Mouse (Mus musculus) left cerebral cortex, adult 9 months (tissue): ENCODE data around the gene Car4.
A peak's percentile ranks its signal among the peaks of the same experiment; 100 is the strongest.

Experiments used
- DNase-seq, 2 experiments: peaks; one replicate each; pipeline ENCODE4 v3.0.0; 2022; ENCODE audit warnings: low spot score in 2 of 2

Car4 gene

DNA sequence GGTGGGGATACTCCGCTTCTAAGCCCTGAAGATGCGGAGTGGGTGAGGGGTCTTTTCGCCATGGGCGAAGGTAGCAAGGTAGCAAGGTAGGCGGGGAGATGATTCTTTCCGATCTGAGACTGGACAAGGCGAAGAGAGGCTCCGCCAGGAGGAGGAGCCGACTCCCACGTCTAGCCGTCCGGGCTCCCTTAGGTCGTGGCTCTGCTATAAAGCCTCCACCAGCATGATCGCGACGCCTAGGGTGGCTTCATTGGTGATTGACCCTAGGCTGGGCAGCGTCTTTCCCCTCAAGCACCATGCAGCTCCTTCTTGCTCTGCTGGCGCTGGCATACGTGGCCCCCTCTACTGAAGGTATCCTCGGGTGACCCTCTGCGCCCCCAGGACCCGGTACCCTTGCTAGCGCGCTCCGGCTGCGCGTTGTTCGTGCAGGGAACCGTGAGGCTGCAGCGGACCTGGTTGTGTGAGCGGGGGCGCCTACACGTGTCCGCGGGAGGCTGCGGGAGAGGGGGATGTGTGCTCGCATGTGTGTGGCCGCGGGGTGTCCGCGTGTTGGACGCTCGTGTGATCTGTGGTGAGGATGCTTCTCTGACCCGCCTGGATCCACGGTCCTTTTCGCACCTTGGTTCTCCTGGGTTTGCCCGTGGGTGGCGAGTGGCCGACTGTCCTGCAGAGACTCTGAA is at the start of gene Car4:
TSS of gene Car4 (plus strand) at position 196 of the 680 bp plus-strand sequence.
- DNase-seq: peak in 1 of 2 experiments; percentile 44

DNA sequence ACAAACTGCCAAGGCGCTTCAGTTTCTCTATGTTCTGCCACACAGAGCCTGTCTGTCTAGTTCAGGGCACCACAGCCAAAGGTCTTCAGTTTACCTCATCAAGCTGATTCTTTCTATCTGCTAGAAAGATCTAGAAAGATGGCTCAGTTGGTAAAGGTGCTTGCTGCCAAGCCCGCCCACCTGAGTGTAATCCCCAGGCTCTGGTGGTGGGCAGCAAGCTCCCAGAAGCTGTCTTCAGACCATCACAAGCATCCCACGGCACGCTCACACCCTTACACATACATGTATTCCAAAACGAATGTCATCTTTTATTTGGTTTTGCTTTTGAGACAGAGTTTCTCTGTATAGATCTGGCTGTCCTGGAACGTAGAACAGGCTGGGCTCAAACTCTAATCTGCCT is 49.1 kb upstream of the Car4 start:
- DNase-seq: no peak

DNA sequence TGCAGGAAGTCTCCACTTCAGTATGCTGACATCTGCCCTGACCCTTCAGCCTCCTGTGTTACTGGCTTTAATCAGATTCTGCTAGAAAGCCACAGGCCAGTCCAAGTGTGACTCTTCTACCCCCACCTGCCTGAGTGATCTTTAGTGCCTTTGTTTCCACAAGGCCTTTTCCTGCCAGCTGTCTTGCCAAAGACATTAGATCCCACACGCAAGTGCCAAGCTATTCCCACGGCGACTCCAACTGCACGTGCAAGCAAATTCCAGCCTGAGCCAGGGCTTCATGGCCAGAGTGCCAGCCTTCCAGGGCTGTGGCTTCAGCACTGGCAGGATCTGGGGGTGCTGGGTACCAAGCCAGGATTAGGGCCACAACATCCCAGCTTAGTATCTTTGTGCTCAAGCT is 47.2 kb upstream of the Car4 start:
- DNase-seq: no peak

DNA sequence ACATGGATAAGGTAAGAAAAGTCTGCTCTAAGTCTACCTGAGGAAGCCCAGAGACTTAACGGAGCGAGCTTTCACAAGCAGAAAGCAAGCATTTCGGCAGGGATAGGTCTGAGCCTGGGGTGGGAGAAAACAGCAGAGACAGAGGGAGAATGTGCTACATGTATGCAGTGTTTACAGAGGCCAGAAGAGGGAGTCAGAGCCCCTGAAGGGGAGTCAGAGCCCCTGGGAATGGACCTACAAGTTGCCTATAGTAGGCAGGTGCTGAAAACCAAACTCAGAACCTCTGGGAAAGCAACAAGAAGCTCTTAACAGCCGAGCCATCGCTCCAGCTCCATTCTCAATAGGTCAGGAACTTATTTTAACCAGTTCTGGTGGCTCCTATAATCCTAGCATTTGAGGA is 42.9 kb upstream of the Car4 start:
- DNase-seq: no peak

DNA sequence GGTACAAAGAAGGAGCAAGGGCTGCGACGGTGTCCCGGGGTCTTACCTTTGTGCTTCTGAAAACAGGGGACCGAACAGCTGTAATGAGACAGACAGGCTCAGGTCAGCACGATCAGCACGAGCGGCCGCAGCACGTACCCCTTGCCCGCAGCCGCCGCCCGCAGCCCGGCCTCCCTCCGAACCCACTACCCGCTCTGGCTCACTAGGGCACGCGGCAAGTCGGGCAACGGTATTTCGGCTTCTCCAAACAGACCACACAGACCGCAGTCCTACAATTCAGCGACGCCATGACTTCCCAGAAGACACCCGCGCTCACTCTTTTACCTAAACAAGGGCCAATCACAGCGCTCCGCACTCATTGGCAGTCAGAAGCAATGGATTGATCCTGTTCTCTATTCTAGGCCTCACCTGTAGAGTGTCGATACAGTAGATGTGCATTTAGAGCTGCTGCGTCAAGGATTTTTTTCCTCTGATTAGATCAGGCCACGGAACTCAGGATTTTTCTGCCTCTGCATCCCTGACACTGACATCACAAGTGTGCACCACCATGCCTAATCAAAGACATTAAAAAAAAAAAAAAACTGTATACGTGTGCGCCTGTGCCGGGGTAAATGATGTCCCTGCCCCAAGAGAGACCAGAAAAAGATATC is 41.4 kb upstream of the Car4 start, which contains the start of gene Znhit3:
TSS of gene Znhit3 (minus strand) at position 314 of the 650 bp plus-strand sequence.
- peak; percentile 75 to 92 for DNase-seq

DNA sequence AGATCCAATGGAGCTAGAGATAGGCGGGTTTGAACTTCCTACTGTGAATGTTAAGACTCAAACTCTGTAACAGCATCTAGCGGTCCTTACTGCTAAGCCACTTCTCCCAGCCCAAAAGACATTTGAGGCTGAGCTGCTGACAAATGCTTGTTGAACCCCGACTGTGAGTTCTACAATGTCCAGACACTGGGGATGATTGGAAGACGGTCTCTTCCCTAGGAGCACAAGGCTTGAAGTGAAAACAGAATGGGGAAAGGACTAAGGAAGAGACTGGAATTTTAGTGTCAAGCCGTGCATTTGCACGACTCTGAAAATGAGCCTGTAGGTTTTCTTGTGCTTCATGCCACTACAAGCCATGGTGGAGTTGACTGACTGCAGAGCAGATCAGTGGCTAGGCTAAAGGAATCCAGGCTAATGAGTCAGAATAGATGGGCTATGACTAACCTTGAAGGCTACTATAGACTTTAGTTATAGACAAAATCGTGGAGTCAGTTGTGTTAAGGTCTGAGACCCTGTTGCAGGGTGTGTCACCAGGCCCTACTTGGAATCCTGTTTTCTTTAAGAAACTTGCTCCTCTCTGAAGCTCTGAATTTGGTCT is 40.8 kb upstream of the Car4 start:
- no peak for DNase-seq

DNA sequence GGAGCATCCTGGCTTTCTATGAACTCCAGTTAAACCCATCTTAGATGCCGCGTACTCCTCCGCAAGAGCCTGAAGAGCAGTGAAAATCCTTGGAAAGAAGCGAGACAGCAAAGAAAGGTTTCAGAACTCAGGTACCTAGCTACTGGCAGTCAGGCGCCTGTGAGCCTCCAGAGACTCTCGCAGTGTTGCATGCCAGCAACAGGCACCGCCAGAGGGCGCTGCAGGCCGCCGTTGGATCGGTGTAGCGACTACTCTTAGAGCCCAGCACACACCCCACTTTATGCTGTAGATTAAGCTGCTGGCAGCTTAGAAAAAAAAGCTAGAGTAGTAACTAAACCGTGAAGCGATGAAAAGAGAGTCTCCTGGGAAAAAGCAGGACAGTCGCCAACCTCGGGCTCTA is 39.2 kb upstream of the Car4 start:
- peak in 1 of 2 experiments; percentile 88 for DNase-seq

DNA sequence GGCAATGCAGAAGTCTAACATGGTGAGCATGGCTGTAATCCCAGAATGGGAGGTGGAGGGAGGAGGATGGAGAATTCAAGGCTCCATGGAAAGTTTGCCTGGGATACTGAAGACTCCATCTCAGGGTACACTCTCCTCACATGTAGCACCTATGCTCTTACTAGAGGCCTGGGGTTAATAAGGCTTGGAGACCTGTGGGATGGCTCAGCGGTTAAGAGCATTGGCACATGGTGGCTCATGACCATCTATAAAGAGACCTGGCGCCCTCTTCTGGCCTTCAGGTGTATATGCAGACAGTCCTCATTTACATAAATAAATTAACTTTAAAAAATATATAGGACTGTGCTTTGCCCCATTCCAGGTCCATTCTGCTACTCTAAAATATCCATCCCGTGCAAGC is 38.3 kb upstream of the Car4 start:
- DNase-seq: no peak

DNA sequence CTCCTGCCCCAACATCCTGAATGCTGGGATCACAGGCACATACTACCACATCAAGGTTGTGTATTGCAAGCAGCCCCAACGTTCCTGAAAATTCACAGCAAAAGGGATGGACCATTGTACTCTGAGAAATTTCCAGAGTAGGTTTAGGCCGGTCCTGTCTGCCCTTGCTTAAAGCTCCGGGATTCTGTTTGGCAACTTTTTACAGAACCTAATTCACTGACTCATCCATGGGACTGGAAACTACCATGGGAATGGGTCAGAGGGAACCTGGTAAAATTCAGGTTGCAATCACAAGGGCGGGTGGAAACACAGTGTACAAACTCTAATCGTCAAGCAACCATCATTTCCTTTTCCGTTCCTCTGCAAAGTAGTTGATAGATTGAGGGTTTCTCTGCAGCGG is 37.6 kb upstream of the Car4 start:
- DNase-seq: no peak

DNA sequence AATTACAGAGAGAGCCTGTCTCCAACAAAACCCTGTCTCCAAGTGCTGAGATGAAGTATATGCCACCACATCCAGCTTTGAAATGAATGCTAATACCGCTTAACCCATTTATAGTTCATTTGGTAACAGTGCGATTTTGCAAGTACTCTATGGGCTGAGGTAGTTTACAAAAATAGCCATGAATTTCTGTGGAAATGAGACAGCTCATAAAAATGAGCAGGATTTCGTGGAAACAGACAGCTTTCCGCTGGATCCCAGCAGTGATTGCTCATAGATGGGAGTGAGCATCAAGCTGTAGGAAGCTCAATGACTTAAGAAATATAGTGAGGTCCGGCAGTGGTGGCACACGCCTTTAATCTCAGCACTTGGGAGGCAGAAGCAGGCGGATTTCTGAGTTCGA is 36.6 kb upstream of the Car4 start:
- DNase-seq: no peak

DNA sequence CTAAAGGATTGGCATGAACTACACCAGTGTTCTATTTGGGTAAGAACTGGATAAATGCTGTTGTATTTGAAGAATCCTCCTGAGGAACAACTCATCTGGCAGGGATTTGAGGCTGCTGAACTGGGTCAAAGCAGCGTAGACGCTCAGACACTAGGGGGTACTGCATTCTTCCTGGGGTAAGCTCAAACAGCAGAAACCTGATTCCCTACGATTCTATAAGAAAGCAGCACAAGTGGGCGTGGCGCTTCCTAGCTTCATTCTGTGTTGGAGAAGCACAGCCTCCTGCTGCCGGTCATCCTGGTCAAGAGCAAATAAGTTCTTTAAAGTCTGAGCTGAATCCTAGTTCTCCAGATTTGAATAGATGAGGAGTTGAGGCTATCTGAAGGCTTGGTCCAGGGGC is 25.3 kb upstream of the Car4 start:
- no peak for DNase-seq

DNA sequence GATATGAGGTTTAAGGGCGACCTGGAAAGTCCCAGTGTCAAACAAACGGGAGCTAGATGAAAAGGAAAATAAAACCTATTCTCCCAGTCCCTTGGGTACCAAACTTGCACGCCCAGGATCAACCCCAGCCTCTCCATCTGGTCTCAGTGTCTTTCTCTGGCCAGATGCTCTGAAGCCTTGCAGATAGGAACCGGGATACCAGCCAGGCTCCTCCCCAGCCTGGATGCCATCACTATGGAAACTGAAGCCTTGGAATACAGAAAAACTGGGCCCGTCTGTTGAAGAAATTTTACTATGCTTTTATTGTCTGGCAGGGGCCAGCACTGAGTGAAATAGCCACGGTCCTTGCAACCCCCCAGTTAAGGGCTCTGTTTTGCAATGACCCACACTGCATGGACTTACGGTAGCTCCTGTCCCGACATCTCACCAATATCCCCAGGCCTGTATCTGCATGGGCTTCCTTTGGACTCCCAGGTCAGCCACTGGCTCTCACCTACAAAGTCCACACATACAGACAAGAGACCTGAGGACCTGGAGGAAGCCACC is 18.0 kb upstream of the Car4 start:
- peak in 1 of 2 experiments; percentile 73 for DNase-seq

DNA sequence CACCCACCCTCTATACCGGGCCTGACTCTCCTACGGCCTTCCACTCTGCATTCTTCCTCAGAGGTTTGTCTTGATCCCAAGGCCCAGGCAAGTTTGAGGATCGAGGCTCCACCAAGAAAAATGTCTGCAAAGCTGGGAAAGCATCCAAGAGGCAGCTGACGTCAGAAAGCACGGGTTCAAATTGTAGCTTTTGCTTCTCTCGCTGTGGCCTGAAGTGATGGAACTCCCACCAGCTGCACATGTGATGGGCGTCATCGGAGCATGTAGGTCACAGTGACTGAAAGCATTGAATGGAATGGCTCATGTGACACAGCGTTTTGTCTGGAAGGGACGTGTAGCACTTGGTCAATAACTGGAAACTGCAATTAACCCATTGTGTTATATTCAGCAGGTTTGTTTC is 17.4 kb upstream of the Car4 start:
- no peak for DNase-seq

DNA sequence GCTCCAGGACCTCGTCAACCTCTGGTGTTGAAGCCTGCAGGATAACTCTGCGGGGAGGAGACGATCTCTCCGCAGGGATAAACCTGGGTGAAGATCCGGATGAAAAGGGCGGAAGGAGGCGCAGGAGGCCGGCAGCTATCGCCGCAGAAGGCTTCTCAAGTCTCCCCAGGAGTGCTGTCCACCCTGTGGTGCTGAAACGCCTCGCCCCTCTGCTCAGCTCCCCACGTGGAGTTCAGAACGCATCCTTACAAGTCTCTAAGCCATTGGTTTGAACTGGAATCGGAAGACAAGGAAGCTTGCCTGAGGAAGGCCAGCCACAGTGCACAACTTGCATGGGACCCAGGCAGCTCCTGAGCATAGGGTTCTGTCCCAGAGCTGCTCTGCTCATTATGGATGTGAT is 13.6 kb upstream of the Car4 start:
- no peak for DNase-seq

DNA sequence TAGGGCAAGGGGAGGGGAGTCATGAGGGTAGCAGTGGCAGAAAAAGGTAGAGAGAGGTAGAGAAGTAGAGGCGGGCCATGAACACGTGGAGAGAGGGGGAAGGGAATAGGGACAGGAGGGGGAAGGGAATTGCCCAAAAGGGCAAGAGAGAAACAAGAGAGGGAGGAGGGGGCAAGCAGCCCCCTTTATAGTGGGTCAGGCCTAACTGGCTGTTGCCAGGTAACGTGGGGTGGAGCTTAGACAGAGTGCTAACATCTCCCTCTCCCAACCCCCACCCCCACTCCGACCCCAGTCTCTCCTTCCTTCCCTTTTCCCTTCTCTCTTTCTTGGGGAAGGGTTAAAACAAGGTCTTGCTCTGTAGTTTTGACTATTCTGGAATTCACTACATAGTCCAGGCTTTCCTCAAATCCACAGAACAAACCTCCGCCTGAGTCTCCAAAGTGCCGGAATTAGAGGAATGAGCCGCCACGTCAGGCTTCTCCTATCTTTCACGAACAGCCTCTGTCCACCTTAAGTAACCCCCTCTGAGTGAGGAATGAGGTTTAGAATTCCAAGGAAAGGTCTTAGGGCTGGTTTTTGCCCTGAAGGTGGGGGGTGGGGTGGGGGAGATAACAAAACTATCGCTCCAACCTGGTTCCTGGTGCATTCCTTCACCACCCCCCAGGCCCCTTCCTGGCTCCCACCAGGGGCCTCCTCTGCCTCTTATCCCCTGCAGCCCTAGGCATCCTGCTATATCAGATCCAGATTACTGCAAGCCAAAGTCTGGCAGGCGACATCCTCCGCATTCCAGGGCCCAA is 12.7 kb upstream of the Car4 start:
- no peak for DNase-seq

DNA sequence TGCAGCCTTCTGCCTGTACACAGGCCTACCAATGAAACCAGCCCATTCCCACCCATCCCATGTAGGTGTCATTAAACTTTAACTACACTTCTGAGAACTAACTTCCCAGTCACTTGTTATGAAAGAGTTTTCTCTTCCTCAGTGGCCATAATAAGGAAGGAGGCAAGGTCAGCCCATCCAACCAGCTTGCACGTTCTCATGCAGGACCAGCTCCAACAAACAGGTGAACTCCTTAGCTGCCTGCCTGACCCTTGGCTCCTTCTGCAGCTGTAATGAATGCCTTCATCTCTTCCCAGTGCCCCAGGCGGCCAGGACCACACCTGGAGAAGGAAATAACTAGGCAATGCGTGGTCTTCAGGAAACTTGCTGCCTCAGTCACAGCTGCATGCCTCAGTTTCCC is 11.7 kb upstream of the Car4 start:
- DNase-seq: no peak

DNA sequence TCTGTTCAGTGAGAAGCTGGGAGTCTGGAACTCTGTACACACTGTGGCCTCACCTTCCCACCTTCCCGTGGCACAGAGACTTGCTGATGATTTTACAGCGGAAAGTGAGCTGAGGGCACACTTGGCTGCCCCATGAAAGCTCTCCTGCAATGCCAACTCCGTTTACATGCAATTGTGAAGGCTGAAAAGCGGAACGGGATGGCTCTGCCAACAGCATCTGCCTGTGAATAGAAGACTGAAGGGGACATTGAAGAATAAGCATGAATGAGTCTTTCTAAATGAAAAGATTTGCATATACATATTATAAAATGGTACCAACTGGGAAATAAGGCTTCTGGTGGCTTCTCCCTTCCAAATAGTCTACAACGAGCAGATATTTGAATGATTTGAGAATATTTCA is 10.4 kb upstream of the Car4 start:
- no peak for DNase-seq

DNA sequence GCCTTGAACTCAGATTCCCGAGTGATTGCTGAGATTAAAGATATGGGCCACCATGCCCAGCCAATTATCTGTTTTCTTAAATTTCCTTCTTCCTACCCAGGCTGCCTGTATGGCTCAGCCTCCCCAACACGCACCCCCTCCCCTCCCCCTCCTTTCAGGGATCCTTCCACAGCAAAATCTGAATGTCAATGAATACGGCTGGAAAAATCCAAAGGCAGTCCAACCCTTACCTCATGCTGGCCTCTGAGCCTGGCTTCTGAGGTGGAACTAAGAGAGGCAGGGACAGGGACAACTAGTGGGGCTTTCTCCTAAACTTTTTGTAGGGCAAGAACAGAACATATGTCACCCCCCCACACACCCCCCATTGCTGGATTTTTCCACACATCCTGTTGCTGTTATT is 9.5 kb upstream of the Car4 start:
- DNase-seq: no peak

DNA sequence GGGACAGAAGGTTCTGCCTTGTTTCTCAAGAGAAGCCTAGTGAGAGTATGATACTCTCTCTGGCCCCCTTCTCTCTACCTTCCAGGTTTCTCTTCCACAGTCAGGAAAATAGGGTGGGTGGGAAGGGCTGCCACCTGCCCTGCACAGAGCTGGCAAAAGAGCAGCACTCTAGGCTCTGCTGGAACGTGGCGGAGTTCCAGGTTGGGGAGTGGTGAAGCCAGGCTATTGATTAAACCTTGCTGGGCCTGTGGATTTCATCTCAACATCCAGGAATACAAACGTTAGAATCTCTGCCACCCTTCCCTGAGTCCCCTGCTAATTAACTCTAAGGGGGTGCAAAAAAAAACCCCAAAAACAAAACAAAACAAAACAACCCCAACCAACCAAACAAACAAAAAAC is 9.1 kb upstream of the Car4 start:
- DNase-seq: no peak

DNA sequence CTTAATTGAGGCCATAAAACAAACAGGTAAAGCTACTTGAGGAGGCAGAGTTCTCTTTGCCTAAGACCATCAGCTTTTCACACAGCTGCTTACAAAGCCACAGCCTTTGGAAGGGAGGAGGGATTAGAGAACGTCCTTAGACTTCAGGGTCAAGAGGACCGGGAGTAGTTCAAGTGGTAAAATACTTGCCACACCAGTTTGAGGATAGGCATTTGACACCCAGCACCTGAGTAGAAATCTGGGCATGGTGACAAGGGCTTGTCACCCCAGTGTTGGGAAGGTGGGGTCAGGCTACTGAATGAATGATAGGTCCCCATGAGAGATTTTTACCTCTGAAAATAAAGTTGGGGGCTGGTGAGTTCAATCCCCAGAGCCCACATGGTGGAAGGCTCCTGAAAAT is 5.0 kb upstream of the Car4 start:
- DNase-seq: no peak

DNA sequence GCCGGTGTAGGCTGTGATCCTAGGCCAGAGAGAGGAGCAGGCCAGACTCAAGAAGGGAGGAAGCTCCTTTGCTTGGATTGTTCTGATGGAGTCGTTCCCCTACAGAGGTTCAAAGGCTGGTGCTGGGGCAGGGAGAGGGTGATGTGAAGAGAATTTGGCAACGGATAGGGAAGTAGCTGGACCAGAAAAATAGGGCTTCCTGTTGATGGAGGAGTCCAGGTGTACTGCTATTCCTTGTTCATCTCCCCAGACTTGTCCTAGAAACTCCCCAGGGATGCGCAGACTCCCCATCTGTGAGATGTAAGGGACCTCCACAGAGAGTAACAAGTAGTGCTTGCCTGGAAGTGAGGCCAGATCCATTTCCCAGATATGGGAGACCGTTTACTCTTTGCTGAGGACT is 1.2 kb upstream of the Car4 start:
- DNase-seq: no peak

DNA sequence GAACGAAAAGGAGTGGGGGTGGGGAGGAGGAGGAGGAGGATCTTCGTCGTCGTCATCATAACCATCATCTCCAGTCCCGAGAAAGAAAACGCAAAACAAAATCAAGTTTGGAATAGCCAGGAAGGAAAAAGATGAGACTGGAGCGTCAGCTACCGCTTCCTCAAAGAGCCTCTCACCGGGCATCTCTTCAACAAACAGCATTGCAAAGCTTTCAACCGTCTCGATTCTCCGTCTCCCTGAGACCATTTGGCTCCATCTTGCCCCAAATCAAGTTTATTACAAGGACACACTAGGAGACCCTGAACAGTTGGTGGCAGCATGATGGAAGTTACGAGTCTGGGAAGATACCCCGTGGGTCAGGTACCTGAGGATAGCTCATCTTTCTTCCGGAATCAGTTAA is 415 bp upstream of the Car4 start:
- DNase-seq: no peak
